Mouse (Mus musculus) C2C12 (cell line): Measurements from ENCODE around the gene Olfm1.

Experiments
- CEBPB ChIP-seq: IDR thresholded peaks from one replicate; pipeline ENCODE4 v1.6.1; 2011; ENCODE audit warnings: low read depth, mild to moderate bottlenecking, control low read depth, moderate library complexity
- CTCF ChIP-seq: IDR thresholded peaks from one replicate; pipeline ENCODE4 v1.5.1; 2011; ENCODE audit not compliant: control insufficient read depth, insufficient read depth, insufficient read length
- FOSL1 ChIP-seq: IDR thresholded peaks from one replicate; pipeline ENCODE4 v1.8.0; 2011; ENCODE audit warnings: mild to moderate bottlenecking, low read length; ENCODE audit not compliant: poor library complexity, insufficient read depth, severe bottlenecking
- MYOD1 ChIP-seq: IDR thresholded peaks from one replicate; pipeline ENCODE4 v1.6.1; 2011; ENCODE audit warnings: low read depth; ENCODE audit not compliant: control insufficient read depth, insufficient read length
- MYOG ChIP-seq: IDR thresholded peaks from one replicate; pipeline ENCODE4 v1.6.1; 2011; ENCODE audit not compliant: control insufficient read depth, insufficient read length; ENCODE audit errors: extremely low read depth

DNA sequence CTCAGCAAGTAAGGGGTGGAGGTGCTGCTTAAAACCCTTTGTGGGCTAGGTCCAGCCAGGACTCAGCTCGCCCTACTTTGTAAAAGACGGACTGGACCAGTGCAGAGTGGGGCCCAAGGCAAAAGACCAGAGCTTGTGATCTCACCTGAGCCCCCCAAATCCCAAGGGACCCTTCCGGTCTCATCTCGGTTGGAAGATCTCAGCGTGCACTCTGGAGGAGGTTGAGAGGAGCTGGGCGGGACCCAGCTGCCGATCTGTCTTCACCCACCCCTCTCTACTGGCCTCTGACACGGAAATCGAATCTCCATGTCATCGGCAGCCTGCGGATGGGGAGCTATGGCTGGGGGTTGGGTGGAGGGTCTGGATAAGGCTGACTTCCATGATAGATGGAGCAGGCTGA lies 13.7 kb downstream of the Olfm1 start:
- TF ChIP-seq MYOD1: no peak
- TF ChIP-seq CTCF: no peak
- no peak for TF ChIP-seq FOSL1
- TF ChIP-seq MYOG: no peak
- no peak for TF ChIP-seq CEBPB
